Mouse (Mus musculus) thymus, postnatal 36 days (tissue): Measurements from ENCODE around the gene Stap2.
A peak's percentile ranks its signal among the peaks of the same experiment; 100 is the strongest.

Source experiments
- DNase-seq, 2 experiments: peaks; one replicate each; pipeline ENCODE4 v3.0.0; 2022; ENCODE audit warnings: mixed read lengths in 2 of 2

Stap2 gene

DNA sequence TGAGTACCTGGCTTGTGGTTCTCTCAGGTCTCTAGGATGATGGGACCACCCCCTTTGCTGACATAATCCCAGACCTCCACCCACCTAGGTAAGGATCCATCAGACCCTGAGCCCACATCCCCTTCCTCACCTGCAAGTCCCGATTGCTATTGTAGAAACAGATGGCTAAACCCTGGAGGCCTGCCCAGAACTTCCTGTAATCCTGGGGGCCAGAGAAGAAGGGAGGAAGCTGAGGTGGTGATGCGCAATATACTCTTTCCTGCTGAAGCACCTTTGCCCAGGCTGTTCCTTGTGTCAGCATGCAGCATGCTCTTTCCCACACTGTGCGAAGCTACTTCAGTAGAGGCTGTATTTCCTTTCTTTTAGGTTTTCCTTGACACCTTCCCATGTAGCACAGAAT is 2.4 kb downstream of the Stap2 start:
- DNase-seq = no peak

DNA sequence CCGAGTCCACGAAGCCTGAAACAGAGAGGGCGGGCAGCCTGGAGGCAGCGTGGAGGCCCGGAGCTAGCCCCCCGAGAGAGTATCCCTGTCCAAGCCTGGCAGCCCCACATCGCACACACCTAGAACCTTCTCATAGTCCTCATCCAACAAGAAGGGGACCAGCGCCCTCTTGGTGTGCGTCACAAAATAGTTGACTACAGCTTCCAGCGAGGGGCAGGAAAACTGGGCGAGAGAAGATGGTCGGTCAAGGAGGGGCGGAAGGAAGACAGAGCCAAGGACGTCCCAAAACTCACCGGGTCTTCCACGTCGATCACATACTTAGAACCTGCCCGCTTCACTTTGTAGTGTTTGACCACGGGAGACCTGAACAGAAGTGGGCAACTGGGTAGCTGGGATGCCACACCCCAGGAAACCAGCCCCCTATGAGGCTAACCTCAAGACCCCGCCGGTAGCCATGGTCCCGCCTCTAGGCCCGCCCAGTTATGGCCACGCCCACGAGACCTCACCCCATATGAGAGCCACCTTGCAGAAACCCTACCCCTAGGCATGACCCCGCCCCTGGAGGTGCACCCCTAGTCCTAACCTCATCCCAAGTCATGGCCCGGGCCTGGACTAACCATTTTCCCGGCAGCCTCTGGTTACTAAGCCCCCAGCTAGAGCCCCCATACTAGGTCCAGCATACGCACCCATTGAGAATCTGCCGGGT is 5.4 kb downstream of the Stap2 start:
- no peak for DNase-seq

DNA sequence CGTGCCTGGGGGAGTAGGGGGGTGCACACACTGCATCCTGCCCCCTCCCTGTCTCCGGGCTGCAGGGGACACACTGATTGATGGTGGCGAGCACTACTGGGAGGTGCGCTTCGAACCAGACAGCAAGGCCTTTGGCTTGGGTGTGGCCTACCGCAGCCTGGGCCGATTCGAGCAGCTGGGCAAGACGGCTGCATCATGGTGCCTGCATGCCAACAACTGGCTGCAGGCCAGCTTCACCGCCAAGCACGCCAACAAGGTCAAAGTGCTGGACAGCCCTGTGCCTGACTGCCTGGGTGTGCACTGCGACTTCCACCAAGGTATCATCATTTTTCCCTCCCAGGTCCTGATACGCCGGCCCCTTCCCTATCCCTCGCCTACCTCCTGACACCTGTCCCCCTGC is 9.4 kb downstream of the Stap2 start:
- no peak for DNase-seq

DNA sequence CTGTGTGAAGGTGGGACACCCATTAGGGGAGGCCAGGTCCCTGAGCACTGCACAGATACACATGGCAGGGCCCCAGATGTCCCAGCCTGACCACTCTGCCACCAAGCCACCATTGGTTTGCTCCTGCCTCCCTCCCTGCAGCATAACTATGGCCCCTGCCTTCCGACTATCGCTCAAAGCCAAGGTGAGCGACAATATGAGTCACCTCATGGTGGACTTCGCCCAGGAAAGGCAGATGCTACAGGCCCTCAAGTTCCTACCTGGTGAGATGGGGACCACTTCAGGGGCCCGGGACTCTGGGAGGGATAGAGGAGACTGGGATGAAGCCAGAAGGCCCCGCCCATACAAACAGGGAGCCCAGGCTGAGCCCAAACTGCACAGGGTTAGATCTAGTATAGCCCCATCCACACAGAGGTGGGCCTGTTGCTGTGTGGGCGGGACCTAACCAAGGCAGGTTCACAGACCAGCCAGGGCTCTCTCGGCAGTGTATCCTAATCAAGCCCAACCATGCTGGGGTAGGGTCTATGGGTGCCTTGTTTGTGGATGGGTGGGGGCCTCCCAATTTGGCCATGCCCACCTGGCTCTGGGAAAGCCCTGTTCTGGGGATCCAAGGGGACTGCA is 15.0 kb downstream of the Stap2 start:
- no peak for DNase-seq

DNA sequence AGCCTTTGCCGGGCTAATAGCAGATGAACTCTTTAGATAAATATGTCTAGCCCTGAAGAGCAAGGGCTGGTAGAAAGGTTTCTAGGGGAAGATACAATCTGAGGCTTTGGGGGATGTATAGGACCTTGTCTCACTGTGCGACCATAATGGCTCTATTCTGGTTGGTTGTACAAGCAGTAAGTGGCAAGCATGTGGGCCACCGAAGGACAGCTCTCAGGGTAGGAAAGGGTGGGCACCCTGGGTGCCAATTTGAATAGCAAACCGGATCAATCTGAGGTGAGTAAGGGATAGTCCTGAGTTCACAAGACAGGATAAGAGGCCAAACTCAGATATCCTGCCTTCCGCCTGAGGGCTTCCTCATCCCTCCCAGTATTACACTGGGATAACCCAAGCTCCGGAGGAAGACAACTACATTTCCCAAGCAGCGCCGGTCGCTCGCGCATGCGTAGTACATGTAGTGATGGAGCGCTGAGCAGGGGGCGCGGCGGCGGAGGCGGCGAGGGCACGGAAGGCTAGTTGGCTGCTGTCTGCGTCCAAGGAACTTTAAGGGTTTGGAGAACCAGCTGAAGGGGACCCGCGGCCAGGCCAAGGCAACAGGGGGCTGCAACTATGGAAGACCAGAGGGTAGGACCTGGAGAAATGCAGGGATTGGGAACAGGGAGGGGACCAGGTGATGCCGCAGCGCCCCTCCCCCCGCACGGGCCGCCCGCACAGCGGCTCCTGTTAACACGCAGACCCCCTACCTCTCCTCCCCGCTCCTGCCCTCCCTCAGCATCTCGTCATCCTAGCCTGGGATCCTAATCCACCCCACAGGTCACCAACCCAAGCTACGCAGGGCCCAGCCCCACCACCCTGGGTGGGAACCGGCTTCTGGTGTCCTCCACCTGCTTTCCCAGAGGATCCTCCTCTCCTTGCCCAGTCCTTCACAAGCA is 19.1 kb downstream of the Stap2 start, which contains the start of gene Fsd1:
Gene Fsd1 (plus strand): TSS at position 480 of the 932 bp plus-strand sequence.
- DNase-seq = peak in 1 of 2 experiments; percentile 29

DNA sequence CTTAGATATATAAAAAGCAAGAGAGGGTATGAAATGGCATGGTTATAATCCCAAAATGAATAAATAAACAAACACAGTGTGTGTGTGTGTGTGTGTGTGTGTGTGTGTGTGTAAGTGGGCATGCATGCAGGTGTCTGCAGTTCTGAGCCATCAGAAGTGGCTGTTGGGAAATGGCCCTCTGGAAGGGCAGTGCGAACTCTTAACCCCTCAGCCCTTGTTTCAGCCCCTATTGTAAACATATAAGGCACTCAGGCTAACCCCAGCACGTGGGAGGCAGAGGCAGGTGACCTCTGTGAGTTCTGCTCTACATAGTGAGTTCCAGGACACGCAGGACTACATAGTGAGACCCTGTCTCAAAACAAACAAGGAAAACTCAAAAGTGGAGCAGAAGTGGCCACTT is 28.1 kb downstream of the Stap2 start:
- no peak for DNase-seq

DNA sequence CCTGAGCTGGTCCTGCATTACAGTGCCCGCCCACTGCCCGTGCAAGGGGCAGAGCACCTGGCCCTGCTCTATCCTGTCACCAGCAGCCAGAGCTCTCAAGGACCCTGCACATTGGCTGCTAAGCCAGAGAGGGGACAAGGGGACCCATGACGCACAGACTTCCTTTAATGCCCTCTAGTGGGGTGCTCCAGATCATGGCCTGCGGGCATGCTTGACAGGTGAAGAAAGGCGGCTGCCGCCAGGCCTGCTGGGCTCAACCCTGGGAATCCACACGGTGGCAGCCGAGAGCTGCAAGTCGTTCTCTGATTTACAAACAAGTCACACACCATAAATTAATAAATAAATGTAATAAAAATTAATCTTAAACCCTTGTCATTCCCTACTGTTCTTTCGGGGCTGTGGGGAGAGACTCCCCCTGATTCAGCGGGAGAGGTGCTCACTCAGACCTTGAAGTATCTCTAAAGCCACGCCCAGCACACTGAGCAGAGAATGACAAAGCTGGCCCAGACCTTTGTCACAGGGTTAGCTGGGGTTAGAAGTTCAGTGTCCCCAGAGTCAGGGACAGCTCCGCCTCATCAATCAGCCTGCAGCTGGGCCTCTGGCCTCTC is 29.0 kb downstream of the Stap2 start:
- DNase-seq = peak; percentile 74

DNA sequence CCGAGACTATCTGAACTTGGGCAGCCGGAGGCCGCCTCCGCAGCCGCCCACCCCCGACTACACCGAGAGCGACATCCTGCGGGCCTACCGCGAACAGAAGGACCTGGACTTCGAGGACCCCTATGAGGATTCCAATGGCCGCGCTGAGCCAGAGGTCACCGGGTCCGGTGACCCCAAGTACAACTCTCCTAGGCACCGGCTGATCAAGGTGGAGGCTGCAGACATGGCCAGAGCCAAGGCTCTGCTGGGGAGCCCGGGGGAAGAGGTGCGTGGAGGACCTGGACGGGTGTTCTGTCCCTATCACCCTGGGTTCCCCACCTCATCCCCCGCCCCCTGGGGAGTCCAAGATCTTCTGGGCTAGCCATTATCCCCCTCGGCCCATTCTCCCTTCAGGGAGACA is 33.9 kb downstream of the Stap2 start:
- DNase-seq = no peak

DNA sequence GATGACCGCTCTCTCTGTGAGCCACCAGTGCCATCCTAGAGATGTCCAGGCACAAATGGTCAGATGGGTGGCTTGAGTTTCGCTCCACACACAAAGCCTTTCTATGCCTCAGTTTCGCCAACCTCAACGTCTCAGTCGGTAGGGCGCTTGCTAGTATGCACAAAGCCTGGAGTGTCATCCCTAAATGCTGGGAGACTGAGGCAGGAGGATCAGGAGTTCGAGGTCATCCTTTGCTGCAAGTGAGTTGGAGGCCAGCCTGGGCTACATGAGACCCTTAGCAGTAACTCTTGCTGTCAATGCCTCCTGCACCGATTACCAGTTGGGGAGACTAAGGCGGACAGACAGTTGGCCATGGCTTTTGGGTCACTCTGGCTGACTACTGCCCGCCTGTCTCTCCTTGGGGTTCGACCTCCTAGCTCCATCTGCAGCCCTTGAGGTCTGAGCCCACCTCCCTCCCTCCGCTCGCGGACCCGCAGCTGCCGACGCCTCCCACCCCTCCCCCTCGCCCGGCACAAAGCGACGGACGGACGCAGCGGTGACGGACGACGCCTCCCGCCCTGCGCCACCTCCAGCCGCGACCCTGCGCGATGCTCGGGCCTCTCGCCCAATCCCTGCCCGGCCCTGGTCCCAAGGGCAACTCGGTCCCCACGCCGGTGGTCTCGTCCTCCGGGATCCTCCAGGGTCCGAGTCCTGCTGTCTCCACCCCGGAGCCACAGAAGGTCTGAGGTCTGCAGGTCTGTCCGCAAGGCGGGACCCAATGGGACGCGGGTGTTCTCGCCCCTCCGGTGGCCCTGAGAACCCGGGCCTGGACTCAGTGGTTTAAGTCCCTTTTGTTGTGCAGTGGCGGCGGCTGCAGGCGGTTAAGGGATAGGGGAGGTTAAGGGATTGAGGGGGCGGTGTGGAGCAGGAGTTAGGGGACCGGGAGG is 35.2 kb downstream of the Stap2 start, which contains the start of gene Shd:
Gene Shd (plus strand): TSS at position 502 of the 926 bp plus-strand sequence.
- DNase-seq = no peak

DNA sequence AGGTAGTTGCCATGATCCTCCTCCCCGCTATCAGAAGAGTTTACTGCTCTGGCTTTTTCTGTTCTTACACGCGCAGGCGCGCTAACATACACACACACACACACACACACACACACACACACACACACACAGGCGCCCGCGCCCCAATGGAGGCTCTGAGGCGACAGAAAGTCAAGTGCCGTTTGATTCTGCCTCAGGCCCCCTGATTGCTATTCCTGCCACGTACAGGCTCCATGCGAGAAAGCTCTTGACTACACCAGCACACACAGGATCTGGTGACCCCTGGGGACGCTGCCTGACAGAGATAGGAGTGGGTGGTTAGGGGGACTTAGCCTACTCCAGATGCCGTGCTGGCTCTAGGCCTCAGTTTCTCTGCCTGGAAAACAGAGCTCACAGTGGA is 35.8 kb downstream of the Stap2 start:
- no peak for DNase-seq

DNA sequence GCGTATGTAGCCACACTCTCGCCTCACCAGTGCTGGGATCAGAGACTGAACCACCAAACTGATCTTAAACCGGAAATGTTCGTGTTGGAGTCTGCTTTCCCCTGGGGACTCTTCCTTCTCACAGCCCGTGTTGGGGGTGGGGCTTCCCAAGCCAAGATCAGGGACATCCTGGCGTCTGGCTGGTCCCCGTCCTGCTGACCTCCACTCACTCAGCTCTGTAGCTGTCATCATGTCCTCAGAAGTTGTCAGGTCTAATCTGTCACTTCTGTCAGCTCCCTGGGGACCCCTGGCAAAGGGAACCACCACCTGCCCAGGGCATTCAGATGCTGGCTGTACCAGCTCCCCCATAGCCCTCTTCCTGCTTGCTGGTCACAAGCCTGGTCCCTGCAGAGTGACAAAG is 37.2 kb downstream of the Stap2 start:
- DNase-seq = no peak

DNA sequence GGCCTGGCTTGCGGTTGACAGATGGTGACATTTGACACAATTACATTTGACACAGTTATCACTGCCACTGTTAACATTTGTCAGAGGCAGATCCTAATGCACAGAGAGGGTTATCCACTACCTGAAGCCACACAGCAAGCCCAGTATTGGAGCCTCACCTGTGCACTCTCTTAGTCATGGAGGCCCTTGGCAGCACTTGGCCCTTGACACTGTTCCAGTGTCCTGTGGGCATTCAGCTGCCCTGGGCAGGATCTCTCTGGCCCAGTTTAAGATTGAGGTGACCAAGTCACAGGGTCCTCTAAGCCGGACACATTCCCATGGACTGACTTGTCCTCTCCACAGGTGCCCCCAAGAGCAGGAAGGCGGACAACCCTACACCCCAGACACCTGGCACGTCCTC is 38.2 kb downstream of the Stap2 start:
- DNase-seq = no peak

DNA sequence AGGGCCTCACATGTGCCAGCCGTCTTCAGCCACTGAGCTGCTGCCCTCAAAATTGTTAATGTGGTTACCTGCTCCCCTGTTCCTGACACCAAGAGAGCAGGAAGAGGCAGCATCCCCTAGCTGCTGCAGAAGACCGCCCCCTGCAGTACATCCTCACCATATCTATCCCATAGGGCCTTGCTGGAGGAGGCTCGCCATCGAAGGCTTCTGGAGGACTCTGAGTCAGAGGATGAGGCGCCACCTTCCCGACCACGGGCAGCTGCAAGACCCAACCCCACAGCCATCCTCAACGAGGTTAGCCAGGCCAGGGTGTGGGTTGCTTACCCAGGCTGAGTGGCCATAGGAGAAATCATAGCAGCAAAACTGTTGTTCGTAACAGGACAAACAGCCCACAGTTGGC is 40.4 kb downstream of the Stap2 start:
- DNase-seq = no peak

DNA sequence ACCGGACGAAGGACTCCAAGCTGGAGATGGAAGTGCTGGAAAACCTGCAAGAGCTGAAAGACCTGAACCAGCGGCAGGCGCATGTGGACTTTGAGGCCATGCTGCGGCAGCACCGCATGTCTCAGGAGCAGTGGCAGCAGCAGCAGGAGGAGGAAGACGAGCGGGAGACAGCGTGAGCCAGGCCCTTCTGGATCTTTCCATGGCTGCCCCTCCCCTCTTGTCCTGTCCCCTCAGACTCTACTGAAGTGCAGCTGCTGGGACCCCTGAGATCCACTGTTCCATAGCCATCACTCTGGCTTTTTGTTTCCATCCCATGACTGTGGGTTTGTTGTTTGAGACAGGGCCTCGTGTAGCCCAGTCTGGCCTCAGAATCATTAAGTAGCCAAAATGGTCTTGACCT is 40.9 kb downstream of the Stap2 start:
- no peak for DNase-seq

DNA sequence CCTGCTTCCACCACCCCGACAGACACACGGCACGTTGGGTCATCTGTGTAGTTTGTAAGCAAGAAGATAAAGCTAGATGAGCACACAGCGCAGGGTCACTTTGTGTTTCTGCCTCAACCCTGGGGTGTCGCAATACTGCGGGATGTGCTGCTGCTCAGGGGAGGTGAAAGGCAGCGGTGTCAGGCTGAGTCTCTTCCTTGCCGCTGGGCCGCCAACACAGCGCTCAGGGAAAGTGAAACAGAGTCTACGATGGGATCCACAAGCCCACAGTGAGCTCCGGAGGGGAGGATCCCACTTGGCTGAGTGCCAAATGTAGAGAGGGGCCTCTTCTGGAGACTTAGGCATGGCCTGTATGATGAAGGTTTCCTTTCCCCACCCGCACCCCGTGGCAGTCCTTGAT is 42.2 kb downstream of the Stap2 start:
- no peak for DNase-seq

DNA sequence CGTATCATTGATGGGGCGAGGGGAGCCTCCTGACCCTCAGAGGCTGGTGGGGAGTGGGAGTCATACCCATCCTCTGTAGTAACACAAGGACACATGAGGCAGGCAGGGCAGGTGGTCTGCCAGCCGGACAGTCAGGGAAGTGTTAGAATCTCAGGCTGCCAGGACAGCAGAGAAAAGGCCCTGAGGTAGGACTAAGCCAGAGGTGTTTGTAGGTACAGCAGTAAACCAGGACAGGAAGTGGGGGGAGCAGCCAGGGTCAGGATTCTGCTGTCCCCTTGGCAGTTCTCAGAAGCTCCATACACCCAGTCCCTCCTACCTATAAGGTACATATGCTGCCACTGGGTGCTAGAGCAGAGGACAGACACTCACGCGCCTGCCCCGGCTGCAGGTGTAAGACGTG is 43.8 kb downstream of the Stap2 start:
- no peak for DNase-seq

DNA sequence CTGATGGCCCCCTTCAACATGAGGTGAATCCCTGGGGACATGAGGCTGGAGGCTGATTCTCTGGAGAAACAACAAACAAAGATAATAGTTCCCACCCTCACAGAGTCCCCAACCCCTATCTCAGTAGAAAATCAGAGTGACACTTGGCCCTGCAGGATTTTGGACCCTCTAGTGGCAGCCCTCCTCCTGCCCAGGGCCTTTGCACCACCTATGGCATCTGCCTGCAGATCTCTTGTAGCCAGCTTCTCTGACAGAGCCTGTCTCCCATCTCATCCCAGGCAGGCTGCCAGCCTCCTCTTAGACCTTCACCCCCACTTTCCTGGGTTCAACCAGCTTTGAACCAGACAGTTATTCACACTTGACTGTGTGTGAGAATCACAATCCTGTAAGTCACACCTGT is 44.6 kb downstream of the Stap2 start:
- no peak for DNase-seq

DNA sequence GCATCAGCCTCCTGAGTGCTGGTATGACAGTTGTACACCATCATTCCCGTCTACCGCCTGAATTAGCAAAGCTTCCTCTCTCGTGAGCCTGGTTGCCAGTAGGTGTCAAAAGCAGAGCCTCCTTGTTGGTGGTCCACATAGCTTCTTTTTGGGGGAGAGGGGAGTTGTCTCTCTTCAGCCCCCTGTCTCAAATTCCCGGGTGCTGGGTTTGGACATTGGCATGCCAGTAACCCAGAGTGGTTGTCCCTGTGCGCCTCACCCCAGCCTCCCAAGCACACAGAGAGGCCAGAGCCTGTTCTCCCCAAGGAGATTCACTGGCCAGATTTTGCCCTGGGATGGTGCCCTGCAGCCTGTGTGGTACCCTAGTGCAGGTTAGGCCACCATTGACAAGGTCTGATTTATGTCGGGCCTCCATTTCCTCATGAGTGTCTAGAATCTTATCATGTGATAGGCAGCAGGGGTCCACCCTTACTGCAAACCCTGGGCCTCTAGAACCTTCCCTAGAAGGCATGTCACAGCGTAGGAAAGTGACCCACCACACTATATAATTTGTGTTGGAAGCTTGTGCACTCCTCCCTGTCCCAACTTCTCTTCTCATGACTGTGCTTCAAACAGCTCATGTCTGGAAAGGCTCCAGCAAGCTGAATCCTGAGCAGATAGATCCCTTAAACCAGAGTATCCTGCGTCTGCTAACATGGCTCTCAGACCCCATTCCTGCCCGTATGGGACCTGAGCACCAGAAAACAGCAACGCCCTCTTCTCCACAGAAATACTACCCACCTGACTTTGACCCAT is 45.2 kb downstream of the Stap2 start:
- no peak for DNase-seq

DNA sequence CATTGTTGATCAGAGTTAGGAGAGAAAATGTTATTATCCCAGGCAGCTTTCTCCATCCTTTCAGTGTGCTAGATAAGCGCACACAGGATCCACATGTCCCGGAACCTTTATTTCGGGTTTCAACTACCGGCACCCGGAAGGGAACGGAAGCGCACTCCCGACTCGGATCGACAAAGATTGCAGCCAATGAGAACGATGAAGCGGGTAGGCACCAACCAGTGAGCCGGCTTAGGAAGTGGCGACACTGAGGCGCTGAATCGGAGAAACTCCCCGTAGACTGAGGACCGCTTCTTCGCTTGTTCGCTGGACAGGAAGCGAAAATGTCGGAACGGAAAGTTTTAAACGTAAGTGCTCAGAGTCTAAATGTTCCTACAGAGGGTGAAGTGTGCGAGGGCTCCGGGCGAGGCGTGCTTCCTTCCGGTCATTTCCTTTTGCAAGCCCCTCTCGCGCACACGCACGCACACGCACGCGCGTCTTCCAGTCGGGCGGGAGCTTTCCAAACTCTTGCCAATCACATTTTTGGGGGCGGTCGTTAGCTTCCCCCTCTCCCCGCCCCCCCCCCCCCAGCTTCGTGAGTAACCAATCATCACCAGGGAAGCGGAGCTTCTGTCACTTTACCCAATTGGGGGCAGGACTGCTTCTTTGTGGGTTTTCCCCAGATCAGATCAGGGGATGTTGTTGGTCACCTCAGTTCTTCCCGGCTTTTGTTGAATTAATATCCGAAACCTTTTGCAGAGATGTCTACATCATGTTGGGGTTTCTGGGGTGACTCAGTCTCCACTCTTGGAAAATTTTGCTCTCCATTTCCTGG is 46.3 kb downstream of the Stap2 start, which contains the start of gene Yju2:
Gene Yju2 (plus strand): TSS at position 182 of the 811 bp plus-strand sequence.
- peak; percentile 88 for DNase-seq

DNA sequence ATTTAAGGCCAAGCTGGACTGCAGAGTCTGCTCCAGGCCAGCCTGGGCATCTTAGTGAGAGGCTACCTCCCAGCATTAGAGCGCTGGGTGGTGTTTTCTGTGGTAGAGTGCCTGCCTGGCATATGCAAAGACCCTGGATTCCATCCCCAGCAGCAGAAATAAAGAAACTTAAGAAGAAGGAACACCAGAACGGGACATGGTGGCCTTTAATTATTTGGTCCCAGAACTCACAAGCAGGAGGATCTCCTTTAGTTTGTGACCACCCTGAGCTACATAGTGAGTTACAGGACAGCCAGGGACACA is 46.8 kb downstream of the Stap2 start:
- DNase-seq = no peak
